Mouse (Mus musculus) hindbrain, embryonic 16.5 days (tissue): ENCODE results near the gene Rps6ka3. TPM values are rescaled to one million over a fixed set of nuclear protein-coding genes. Genes with fewer than 3 reads are reported as not detected.

Experiments used
- ATAC-seq: fragments of 200-750 bp; cut with Nextera tagmentation; 2 replicates; pipeline ENCODE4 v1.8.0; 2017; ENCODE audit warnings: moderate TSS enrichment, moderate library complexity
- H3K27ac ChIP-seq: fragments of 300-500 bp; sonication (generic); 2 replicates; pipeline ENCODE4 v1.5.1; 2014; ENCODE audit warnings: low read depth, mild to moderate bottlenecking, control low read depth, low read length, moderate library complexity
- H3K27me3 ChIP-seq: fragments of 300-500 bp; sonication (generic); replicated peaks from 2 replicates; pipeline ENCODE4 v1.6.1; 2014; ENCODE audit warnings: low read length; ENCODE audit not compliant: control insufficient read depth, insufficient read depth
- H3K36me3 ChIP-seq: fragments of 300-500 bp; sonication (generic); 2 replicates; pipeline ENCODE4 v1.6.1; 2014; ENCODE audit warnings: mild to moderate bottlenecking, low read length, moderate library complexity, mixed read lengths; ENCODE audit not compliant: control insufficient read depth, insufficient read depth
- H3K4me1 ChIP-seq: fragments of 300-500 bp; sonication (generic); 2 replicates; pipeline ENCODE4 v1.6.1; 2014; ENCODE audit warnings: low read depth, low read length; ENCODE audit not compliant: control insufficient read depth, insufficient read depth
- H3K4me2 ChIP-seq: fragments of 300-500 bp; sonication (generic); 2 replicates; pipeline ENCODE4 v1.6.1; 2014; ENCODE audit warnings: mild to moderate bottlenecking, low read length, control low read depth, moderate library complexity
- H3K4me3 ChIP-seq: fragments of 300-500 bp; sonication (generic); 2 replicates; pipeline ENCODE4 v1.5.1; 2014; ENCODE audit warnings: mild to moderate bottlenecking, low read length, control low read depth, moderate library complexity
- H3K9ac ChIP-seq: fragments of 300-500 bp; sonication (generic); 2 replicates; pipeline ENCODE4 v1.6.1; 2014; ENCODE audit warnings: low read depth, mild to moderate bottlenecking, control low read depth, low read length, moderate library complexity
- H3K9me3 ChIP-seq: fragments of 300-500 bp; sonication (generic); 2 replicates; pipeline ENCODE4 v1.6.1; 2014; ENCODE audit warnings: mild to moderate bottlenecking, low read length, moderate library complexity; ENCODE audit not compliant: control insufficient read depth
- WGBS: fragments of 180-500 bp; shearing (Covaris S2); extraction: QIAGEN DNeasy Blood & Tissue Kit; methylation state at CpG from one replicate; pipeline ENCODE4 v1.1.7; 2014; 5-methylcytosine and 5-hydroxymethylcytosine counted together
- polyA plus RNA-seq: library from polyadenylated mRNA; unstranded; fragments of >200 nt; fragmentation: Nextera tagmentation; extraction: Ambion mirVana; gene quantifications from 2 replicates; pipeline ENCODE4 v1.2.1, GENCODE M21; 2015

Rps6ka3 gene
- polyA plus RNA-seq = 3.2 and 3.6 TPM in 2 replicates

DNA sequence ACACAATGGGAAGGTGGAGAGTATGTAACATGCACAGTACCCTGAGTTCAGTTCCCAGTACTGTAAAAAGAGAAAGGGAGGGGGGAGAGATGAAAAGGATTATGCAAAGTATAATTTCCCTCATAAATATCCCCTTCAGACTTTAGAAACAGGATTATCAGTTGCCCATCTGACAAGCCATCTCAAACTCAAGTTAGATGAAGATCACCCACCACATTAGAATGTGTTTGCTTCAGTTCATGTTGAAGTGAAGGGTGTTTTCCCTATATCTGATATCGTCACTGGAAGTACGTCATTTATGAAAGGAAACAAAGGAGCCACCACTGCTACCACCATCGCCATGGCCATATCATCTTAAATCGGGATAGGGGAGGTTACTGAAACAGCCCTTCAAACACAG lies at the start of gene Rps6ka3:
Gene Rps6ka3 (plus strand): TSS at position 301 of the 400 bp plus-strand sequence.
- no peak for ATAC-seq
- Histone ChIP-seq H3K9ac (no peak within 1 kb of the TSS), H3K27me3 (0 out of 2 replicates have a peak, but pooled peaks cover 5% of the 10 kb centered on the region), H3K4me1 (no peaks in the 10 kb centered on the region), H3K9me3 (no peaks in the 10 kb centered on the region), H3K36me3 (no peaks in the 10 kb centered on the region), H3K4me2 (no peak within 1 kb of the TSS), H3K27ac (no peak within 1 kb of the TSS), H3K4me3 (no peak within 1 kb of the TSS)
- WGBS = 91% methylated on average over 4 of the region's 4 CpGs

DNA sequence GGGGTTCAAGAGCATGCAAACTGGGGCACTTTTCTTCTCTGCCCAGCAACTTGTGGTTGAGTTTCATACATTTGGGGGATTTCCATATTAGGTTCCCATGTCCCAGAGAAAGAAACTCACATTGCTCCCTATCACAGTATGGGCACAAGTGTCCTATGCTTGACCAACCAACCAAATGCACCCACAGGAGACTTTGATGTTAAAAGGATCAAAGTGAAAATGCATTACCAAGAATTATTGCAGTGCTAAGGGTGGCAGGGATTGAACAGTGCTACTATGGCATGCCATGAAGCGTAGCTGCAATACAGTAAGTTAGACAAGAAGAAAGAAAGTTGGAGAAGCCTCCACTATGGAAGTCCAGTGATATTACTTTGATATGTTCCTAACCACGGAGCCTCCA lies 40.9 kb upstream of the Rps6ka3 start:
- WGBS = 88% methylated on average over 2 of the region's 2 CpGs
- no peaks in the 10 kb centered on the region; the same call in 1 of the 2 replicates for H3K27me3 ChIP-seq
- H3K9me3 ChIP-seq = no peaks in the 10 kb centered on the region
- H3K4me1 ChIP-seq = no peaks in the 10 kb centered on the region
- no peak overlapping the region for H3K4me2 ChIP-seq
- H3K27ac ChIP-seq = no peak overlapping the region
- no peaks in the 10 kb centered on the region for H3K36me3 ChIP-seq
- no peak for ATAC-seq
- H3K9ac ChIP-seq = no peak overlapping the region
- H3K4me3 ChIP-seq = no peak overlapping the region

DNA sequence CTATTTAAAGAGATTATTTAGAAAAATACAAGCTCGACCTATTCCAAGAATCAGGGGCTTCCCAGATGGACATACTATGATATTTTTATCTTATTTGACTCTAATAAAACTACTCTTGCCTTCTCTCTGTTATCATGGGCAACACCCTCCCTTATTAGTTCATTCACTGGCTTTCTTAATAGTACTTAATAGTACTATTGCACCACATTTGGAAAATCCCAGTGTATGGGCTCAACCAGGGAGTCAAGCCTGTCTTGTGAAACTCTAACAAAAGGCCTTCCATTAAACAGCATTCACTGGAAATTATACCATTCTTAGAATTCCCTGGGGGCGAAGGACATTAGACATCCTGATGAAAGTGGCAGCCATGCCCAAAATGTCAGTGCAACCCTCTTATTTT lies 38.5 kb upstream of the Rps6ka3 start:
- Histone ChIP-seq H3K36me3 (no peaks in the 10 kb centered on the region), H3K9me3 (no peaks in the 10 kb centered on the region), H3K9ac (no peak overlapping the region), H3K27ac (no peak overlapping the region), H3K4me3 (no peak overlapping the region), H3K4me1 (no peaks in the 10 kb centered on the region), H3K4me2 (no peak overlapping the region), H3K27me3 (no peaks in the 10 kb centered on the region; the same call in 1 of the 2 replicates)
- no peak for ATAC-seq
- 55% methylated on average over 2 of the region's 2 CpGs for WGBS

DNA sequence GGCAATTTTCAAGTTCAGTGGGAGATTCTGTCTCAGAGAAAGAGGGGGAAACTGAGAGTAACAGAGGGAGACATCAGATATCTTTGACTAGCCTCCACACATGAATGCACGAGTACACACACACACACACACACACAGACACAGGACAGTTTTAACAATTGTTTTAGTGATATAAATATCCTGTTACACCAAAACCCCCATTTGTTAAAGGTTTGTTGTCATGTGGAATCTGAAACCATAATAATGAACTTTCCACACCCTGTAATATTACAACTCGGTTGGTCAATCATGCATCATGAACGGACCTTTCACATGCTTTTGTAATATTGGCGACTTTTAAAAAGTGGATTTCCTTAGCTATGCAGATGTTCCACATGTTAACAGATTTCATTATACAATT lies 18.5 kb upstream of the Rps6ka3 start:
- Histone ChIP-seq H3K4me1 (no peaks in the 10 kb centered on the region), H3K4me2 (no peak overlapping the region), H3K4me3 (no peak overlapping the region), H3K9ac (no peak overlapping the region), H3K27me3 (no peaks in the 10 kb centered on the region), H3K27ac (no peak overlapping the region), H3K36me3 (no peaks in the 10 kb centered on the region), H3K9me3 (no peaks in the 10 kb centered on the region)
- WGBS = 83% methylated on average over 4 of the region's 4 CpGs
- ATAC-seq = no peak

DNA sequence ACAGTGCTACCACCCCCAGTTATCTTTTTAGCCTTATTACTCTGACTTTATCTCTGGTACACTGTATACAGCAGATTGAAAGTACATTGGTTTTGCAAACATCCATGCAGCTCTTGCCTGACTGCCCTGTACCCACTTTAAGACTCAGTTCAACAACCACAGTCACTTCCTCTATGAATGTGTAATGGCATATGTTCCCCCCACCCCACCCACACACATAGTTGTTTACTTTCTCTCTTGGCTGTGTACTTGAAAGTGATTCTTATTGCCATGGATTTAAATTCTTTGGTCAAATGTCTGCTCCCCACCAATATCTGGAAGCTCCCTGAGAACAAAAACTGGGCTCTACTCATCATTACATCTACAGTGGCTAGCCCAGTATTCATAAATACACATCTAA lies 10.6 kb upstream of the Rps6ka3 start:
- Histone ChIP-seq H3K36me3 (no peaks in the 10 kb centered on the region), H3K9ac (no peak overlapping the region), H3K9me3 (no peaks in the 10 kb centered on the region), H3K4me2 (no peak overlapping the region), H3K4me1 (no peaks in the 10 kb centered on the region), H3K4me3 (no peak overlapping the region), H3K27ac (no peak overlapping the region), H3K27me3 (no peaks in the 10 kb centered on the region)
- no peak for ATAC-seq

DNA sequence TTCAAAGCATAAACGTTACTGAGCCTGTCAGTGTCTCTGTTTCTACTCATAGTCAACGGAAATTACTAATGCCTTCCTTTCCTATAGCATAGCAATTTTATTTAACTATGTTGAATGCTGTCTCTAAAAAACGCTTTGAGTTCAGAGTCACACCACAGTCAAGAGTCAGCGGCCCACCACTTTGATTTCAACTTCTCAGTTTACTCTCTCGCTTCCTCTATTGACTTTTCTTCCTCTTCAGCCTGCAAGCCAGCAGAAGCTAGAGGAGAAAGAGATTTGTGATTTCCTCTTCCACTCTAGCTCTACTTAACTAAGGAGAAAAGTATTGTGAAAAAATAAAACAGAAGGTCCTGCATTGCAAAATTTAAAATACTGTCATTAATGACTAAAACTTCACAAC lies 10.0 kb upstream of the Rps6ka3 start:
- Histone ChIP-seq H3K9ac (no peak overlapping the region), H3K27me3 (no peaks in the 10 kb centered on the region), H3K4me3 (no peak overlapping the region), H3K9me3 (no peaks in the 10 kb centered on the region), H3K4me1 (no peaks in the 10 kb centered on the region), H3K4me2 (no peak overlapping the region), H3K36me3 (no peaks in the 10 kb centered on the region), H3K27ac (no peak overlapping the region)
- no peak for ATAC-seq
- WGBS = 73% methylated on average over 5 of the region's 5 CpGs

DNA sequence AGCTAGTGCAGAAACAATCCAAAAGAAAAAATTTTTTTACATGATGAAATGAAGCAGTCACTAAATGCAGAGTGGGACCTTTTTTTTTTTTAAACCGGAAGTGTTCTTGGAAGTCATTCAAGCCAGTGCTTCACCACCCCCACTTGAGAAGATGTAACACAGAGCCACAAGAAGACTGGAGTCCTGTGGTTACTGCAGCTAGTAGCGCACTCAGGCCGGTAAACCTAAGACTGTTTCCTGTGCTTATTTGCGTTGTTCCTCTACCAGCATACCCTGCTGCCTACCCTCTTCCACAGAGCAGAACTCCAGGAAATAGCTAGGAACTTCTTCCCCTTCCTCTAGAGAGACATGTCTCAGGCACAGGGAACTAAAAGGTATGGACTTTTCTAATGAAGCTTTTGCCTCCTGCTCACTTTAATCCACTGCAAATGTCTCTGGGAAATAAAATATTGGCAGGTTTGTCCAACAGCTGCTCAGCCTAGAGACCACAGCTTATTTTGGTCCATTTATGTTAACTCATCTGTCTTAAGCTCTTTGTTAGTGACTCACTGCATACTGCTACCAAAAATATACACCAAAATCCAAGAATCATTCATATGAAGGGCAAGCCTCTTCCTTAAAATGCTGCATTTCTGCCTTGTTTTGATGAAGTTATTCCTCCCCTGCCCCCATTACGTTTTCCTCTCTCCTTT lies 931 bp downstream of the Rps6ka3 start:
- Histone ChIP-seq H3K36me3 (no peaks in the 10 kb centered on the region), H3K27me3 (0 out of 2 replicates have a peak, but pooled peaks cover 5% of the 10 kb centered on the region), H3K4me3 (no peak overlapping the region), H3K9ac (no peak overlapping the region), H3K4me2 (no peak overlapping the region), H3K27ac (no peak overlapping the region), H3K4me1 (no peaks in the 10 kb centered on the region), H3K9me3 (no peaks in the 10 kb centered on the region)
- 81% methylated on average over 5 of the region's 5 CpGs for WGBS
- no peak for ATAC-seq

DNA sequence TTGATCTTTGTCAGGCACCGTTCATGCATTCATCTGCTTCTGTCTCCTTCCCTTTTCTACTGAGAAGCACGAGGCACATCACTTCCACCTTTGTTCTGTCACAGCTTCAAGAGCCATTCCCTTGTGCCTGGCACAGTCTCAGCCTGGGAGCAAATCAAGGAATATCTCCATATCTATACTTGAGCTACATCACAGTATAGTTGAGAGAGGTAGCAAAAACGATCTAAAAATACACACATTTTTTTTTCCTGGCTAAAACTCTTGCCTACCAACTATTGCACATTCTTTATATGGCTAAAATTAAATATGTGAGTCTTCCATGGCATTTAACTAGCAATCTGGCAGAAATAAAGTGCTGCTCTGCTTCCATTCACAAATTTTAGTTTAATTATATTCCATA lies 5.1 kb downstream of the Rps6ka3 start:
- Histone ChIP-seq H3K4me3 (no peak overlapping the region), H3K9me3 (no peaks in the 10 kb centered on the region), H3K4me2 (no peak overlapping the region), H3K36me3 (no peaks in the 10 kb centered on the region), H3K4me1 (no peaks in the 10 kb centered on the region), H3K27ac (no peak overlapping the region), H3K27me3 (0 out of 2 replicates have a peak, but pooled peaks cover 3% of the 10 kb centered on the region), H3K9ac (no peak overlapping the region)
- ATAC-seq = no peak
- WGBS = 36% methylated on average over 3 of the region's 3 CpGs

DNA sequence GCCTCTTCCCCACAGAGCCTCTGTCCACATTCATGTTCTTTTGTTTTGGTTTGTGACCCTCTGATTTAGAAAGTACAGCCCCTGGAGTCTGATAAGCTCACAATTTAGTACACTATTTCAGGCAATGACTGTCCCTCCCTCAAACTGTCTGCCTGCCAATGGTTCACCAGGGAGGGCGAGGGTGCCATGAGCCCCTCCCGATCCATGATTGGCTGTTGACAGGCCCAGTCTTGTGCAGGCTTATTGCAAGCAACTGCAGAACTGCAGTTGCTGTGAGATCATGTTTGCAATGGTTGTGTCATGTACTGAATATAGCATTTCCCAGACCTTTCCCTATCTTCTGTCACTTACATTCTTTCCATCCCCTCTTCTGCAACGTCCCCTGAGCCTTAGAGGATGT lies 12.4 kb downstream of the Rps6ka3 start:
- H3K9ac ChIP-seq = no peak overlapping the region
- H3K27ac ChIP-seq = no peak overlapping the region
- no peaks in the 10 kb centered on the region for H3K27me3 ChIP-seq
- no peaks in the 10 kb centered on the region for H3K9me3 ChIP-seq
- no peak overlapping the region for H3K4me2 ChIP-seq
- no peak overlapping the region for H3K4me3 ChIP-seq
- no peaks in the 10 kb centered on the region for H3K36me3 ChIP-seq
- WGBS = 65% methylated on average over 3 of the region's 3 CpGs
- ATAC-seq = no peak
- no peaks in the 10 kb centered on the region for H3K4me1 ChIP-seq
